Mouse (Mus musculus) thymus, postnatal 36 days (tissue): ENCODE measurements at regions not wholly inside any gene's neighbourhood (a gene's known extent, or its start where the extent isn't known, plus 50 kb on each side); places are given as distances from the start of the nearest gene placed in this dataset.

Experiments
- DNase-seq, 2 experiments: peaks; one replicate each; pipeline ENCODE4 v3.0.0; 2022; ENCODE audit warnings: mixed read lengths in 2 of 2

GRCm38 (mm10) chrX:19168983-19169382, 312.1 kb downstream of the Tex13c3 start:
- DNase-seq = no peak

DNA sequence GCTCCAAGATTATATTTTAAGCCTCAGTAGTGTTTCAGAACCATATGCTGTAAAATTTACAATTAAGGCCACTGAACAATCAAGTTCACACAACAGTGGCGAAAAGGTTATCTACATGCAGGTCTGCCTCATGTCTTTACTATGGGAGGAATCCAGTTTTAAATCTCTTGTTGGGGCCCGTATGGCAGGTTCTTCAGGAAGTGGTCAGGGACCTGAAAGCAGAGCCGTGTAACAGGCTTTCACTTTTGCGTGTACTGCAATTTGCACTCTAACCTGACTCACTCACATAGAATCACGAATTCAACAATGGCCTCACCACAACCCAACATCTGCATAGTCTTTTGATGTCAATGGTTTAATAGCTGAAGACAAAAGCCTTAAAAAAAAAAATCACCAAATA, 312.6 kb downstream of the Tex13c3 start:
- peak in 1 of 2 experiments; percentile 1 for DNase-seq

GRCm38 (mm10) chrX:19168111-19168510, 313.0 kb downstream of the Tex13c3 start:
- no peak for DNase-seq

DNA sequence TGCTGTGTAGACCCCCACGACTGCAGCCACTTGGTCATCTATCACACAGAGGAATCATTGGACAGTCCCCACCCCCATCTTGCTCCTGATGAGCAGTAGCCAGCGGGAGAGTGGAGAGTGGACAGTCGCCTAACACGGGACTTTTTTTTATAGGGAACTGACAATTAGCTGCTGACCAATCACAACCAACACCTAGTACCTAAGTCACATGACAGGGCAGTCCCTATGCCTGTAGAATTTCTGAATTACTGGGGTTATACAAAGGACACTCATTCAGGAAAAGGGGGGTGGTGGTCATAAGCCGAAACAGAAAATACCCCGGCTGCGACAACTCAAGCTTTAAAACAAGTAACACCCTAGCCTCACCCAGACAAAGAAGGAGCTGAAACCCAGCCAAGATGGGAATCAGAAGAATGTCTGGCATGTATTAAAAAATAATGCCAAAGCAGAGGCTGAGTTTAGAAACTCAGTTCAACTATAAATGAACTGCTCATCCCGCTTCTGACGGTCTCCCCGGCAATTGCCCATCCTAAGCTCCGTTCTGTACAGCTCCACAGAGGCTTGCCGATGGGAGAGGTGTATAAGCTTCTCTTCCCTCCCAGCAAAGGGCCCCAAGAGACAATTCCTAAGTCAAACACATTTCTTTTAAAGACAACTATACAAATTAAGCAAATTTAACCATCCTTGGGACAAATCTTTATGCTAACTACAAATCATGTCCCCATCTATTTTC, 313.8 kb downstream of the Tex13c3 start:
- peak in 1 of 2 experiments; percentile 2 for DNase-seq

DNA sequence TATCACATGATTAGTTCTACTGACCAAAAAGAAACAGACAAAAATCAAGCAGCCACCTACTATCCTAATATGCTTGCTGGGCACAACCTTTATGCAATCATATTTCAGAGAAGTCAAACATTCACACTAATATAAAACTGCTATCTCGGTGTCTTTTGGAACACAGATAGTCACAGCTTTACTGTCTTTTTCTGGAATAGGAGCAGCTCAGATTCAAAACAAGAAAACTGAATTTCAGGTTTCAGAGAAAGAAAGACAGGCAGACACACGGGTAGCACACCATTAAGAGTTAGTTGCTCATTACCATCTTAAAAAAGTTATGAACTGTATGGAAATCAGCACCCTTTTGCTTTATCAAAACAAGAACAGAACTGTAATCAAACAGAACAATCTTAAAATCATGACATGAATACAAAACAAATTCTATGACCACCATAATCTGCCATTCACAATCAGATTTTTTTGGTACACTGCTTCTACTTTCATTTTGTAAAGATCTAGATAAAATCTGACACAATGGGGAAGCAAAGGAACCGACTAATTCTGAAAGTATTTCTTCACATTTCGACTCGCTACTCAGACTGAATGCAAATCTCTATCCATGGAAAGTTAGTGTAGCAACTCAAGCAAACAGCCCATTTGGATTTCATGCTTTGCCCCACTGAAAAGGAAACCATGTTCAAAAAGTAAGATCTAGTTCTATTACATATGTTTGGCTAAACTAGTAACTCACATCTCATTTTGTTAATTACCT, 315.1 kb downstream of the Tex13c3 start:
- DNase-seq = no peak

GRCm38 (mm10) chrX:19164151-19164550, 317.0 kb downstream of the Tex13c3 start:
- no peak for DNase-seq

DNA sequence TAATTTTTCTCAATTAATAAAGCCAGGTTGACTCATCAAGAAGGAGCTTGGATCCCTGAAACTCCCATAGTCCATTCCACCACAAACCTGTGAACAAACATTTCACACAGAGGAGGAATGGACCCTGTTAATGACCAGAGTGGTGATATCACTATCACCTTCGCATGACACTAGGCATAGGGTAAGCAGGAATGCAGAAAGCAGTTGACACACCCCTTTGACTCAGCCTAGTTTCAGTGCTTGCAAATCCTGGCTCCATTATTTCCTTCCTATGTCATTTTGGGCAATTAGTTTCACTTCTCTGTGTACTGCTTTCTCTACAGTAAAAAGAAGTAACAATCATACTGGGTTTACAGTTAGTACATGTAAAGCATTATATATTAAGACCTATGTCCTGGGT, 318.2 kb downstream of the Tex13c3 start:
- no peak for DNase-seq

DNA sequence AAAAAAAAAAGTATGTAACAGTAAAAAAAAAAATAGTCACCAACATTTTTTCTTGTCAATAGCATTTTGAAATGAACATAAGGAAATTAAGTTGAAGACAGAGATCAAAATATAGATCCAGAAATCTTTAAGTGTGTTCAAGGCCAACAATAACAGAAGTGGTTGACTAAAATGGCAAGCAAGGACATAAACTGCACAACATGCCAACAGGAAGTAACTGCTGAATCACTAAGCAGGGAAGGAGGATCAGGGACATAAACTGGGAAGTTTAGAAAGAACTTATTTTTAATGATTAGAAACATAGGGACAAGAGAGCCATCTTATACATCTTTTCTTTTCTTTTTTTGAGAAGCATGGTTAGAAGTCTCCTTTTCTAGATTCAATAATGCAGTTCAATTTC, 318.8 kb downstream of the Tex13c3 start:
- DNase-seq = no peak

DNA sequence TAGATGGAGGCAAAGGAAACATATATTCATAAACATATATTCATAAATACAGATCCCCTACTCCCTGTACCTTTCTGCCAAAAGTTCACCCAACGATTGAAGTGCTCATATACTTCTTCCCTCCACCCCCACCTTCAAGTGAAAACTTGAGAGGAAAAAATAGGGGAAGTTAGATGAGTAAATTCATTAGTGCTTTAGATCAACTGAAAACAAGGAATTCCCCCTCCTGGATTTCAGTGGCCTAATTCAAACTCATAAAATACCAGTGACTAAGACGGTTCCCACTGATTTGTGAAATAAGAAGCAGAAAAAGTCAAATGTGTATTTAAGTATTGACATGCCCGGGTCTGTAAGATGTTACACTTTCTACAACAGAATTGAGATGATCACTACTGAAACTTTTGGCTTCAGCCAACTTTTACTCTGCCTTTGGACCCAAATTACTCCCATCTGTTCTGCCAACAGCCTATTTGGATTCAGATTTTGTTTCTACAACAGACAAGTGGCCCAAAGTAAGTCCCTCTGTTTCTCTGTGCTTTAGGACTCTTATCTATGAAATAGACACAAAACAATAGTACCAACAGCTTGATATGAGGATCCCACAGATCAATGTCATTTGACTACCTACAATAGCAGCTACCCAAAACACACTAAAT, 320.7 kb downstream of the Tex13c3 start:
- no peak for DNase-seq

GRCm38 (mm10) chrX:19157464-19158203, 323.5 kb downstream of the Tex13c3 start:
- no peak for DNase-seq

DNA sequence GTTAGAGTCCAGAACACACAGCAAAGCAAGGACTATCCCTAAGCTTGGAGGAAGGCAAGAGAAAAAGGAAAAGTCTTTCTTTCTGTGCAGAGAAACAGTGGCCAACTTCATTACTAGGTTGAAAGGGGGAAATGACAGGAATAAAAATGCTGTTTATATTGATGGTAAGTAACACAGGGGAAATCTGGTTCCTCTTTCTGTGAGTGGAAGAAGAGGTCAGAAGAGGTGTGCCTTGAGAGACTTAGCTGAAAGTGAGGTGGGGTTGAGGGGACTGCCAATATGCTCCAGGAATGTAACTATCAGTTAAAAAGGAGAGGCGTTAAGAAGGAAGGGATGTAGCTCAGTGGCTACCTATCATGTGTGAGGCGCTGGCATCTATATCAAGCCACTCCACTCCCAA, 327.5 kb downstream of the Tex13c3 start:
- no peak for DNase-seq

- no peak for DNase-seq
Measured at GRCm38 (mm10) chrX:19152170-19152861, 328.8 kb downstream of the Tex13c3 start.

DNA sequence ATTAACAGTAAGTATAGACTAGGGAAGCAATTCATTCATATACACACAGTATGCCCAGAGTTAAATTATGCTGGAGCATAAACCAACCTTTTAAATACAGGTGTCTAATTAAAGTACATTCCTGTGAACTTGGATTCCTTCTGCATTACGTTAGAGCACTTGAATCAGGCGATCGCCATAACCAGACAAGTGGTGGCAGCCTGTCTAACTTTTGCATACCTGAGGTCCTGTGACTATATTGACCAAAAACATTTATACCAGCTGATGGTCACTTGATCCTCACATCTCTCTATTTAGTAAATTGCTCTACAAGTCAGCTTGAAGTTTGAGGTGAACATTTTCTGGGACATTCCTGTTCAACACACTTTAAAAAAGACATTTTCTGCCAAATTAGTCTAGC, 330.5 kb downstream of the Tex13c3 start:
- DNase-seq = no peak

GRCm38 (mm10) chrX:19148672-19149071, 332.4 kb downstream of the Tex13c3 start:
- no peak for DNase-seq

DNA sequence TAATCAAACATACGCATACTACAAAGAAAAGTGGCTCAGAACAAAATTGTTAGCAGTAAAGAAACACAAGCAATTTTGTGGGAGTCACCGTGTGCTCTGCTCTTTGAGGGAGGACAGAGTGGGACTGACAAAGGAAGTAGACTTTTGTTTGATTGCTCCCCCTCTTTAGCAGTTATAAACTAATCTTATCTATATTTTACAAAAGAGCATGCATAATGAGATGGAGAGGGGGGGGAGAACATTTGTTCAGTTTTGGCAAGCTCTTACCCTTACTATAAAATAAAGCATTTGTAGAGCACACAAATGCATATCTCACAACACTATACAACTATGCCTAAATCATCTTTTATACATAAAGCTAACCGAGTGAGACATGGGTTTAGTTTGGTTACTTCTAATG, 332.9 kb downstream of the Tex13c3 start:
- no peak for DNase-seq

- no peak for DNase-seq
Measured at GRCm38 (mm10) chrX:19112753-19113152, 368.4 kb downstream of the Tex13c3 start.

DNA sequence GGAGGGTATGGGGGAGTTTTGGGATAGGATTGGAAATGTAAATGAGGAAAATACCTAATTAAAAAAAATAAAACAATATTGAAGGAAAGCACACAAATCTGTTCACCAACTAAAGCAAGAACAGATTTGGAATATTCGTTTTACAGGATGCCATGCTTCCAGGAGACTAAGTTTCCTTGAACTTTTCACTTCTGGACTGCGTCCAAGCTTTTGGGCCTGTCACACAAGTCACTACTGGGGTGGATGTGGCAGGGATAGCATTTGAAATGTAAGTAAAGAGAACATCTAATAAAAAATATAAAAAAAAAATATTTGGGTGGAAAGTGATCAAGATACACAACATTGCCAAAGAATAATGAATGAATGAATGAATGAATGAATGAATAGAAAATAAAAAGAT, 378.2 kb downstream of the Tex13c3 start:
- no peak for DNase-seq

GRCm38 (mm10) chrX:19095960-19096359, 385.2 kb downstream of the Tex13c3 start:
- no peak for DNase-seq

- DNase-seq = no peak
Measured at GRCm38 (mm10) chrX:19084435-19084834, 396.7 kb downstream of the Tex13c3 start.

- no peak for DNase-seq
Measured at GRCm38 (mm10) chrX:19080021-19080420, 401.1 kb downstream of the Tex13c3 start.
